Mouse (Mus musculus) 3T3-L1 (cell line): Measurements from ENCODE around the gene Bcl2l15.

Source experiments
- DNase-seq: peaks from one replicate; pipeline ENCODE4 v3.0.0-alpha.2; 2015; ENCODE audit warnings: low read depth, low spot score

The Bcl2l15 gene

GRCm38 (mm10) chr3:103867424-103867971 is 35.1 kb downstream of the Bcl2l15 start:
- DNase-seq: no peak

GRCm38 (mm10) chr3:103868008-103868407 is 35.6 kb downstream of the Bcl2l15 start:
- no peak for DNase-seq

GRCm38 (mm10) chr3:103872663-103873098 is 40.3 kb downstream of the Bcl2l15 start:
- DNase-seq: peak; percentile 40

- no peak for DNase-seq
These were observed 41.9 kb downstream of the Bcl2l15 start for GRCm38 (mm10) chr3:103874329-103874728.

- DNase-seq: no peak
These were observed 53.5 kb downstream of the Bcl2l15 start for GRCm38 (mm10) chr3:103885946-103886345.

GRCm38 (mm10) chr3:103887581-103887980 is 55.2 kb downstream of the Bcl2l15 start:
- peak; percentile 86 for DNase-seq

- DNase-seq: no peak
These were observed 61.0 kb downstream of the Bcl2l15 start for GRCm38 (mm10) chr3:103893374-103893773.
